ENCODE assay signal across 10 mouse cellular contexts in genomic region chr17:29188989-29189388, GRCm38 (mm10). TPM values are rescaled to one million over a fixed set of nuclear protein-coding genes. Genes with fewer than 3 reads are reported as not detected.
DNase-seq lines count a peak whose midpoint lies in the region; ATAC-seq and TF ChIP-seq lines count a peak whose summit lies in the region.
"Had no signal": no experiment of that assay in that cellular context is flagged by ENCODE, and none has a peak within 500 bp of the region (broad histone marks: within the 10 kb centered on the region; RNA-seq: fewer than 3 reads in every experiment).

No protein-coding gene starts in this region.

- no peaks in the 10 kb centered on the region for H3K9me3 ChIP-seq in heart, embryonic 10.5 days
- no peaks in the 10 kb centered on the region for H3K9me3 ChIP-seq in E14TG2a.4 (ENCODE audit: low read length)
- H3K9me3 ChIP-seq in forebrain, embryonic 14.5 days (replicated peaks; ENCODE audit: control insufficient read depth, low read length): no peaks in the 10 kb centered on the region
- H3K9me3 ChIP-seq: liver, embryonic 13.5 days had no signal

- H3K4me3 ChIP-seq in heart, embryonic 10.5 days: peak overlapping the region; percentile 44
- H3K4me3 ChIP-seq in E14TG2a.4 (replicated peaks; ENCODE audit: low read length): peak overlapping the region; percentile 72
- H3K4me3 ChIP-seq in forebrain, embryonic 14.5 days (ENCODE audit: low read depth, low read length): no peak overlapping the region
- H3K4me3 ChIP-seq: liver, embryonic 13.5 days had no signal

- H3K9ac ChIP-seq in forebrain, embryonic 14.5 days (ENCODE audit: low read length): no peak overlapping the region
- H3K9ac ChIP-seq: liver, embryonic 13.5 days had no signal

- ATAC-seq in forebrain, embryonic 14.5 days: peak; percentile 30; the same call in 1 of the 2 replicates
- ATAC-seq in megakaryocyte progenitor cell, adult 5-6 weeks (replicated peaks; ENCODE audit: poor library complexity): 0 out of 2 replicates have a peak, but pooled peaks have one; percentile 20
- no peak for ATAC-seq in monocyte, adult 5-6 weeks (replicated peaks; ENCODE audit: insufficient number of reproducible peaks, low FRiP score, low TSS enrichment, poor library complexity, severe bottlenecking)

- 0 out of 2 replicates have a peak overlapping the region, but pooled peaks have one; percentile 38 for H3K27ac ChIP-seq in heart, embryonic 10.5 days
- H3K27ac ChIP-seq in forebrain, embryonic 14.5 days (ENCODE audit: low read depth, low read length): no peak overlapping the region
- H3K27ac ChIP-seq: liver, embryonic 13.5 days had no signal

- H3K4me2 ChIP-seq in forebrain, embryonic 14.5 days (ENCODE audit: low read length): no peak overlapping the region
- H3K4me2 ChIP-seq: liver, embryonic 13.5 days had no signal

- peaks cover 50% of the 10 kb centered on the region for H3K4me1 ChIP-seq in heart, embryonic 10.5 days
- peaks cover 93% of the 10 kb centered on the region for H3K4me1 ChIP-seq in E14TG2a.4 (replicated peaks; ENCODE audit: low read depth, low read length)
- H3K4me1 ChIP-seq in forebrain, embryonic 14.5 days (ENCODE audit: control insufficient read depth, insufficient read depth, low read length): peaks cover 15% of the 10 kb centered on the region; the same call in 1 of the 2 replicates

- no peaks in the 10 kb centered on the region for H3K36me3 ChIP-seq in heart, embryonic 10.5 days
- peaks cover under 1% of the 10 kb centered on the region; the same call in 1 of the 2 replicates for H3K36me3 ChIP-seq in E14TG2a.4 (ENCODE audit: insufficient read depth, low read length)
- H3K36me3 ChIP-seq in forebrain, embryonic 14.5 days (ENCODE audit: control insufficient read depth, insufficient read depth, low read length): no peaks in the 10 kb centered on the region
- H3K36me3 ChIP-seq: liver, embryonic 13.5 days had no signal

- H3K27me3 ChIP-seq in heart, embryonic 10.5 days (ENCODE audit: insufficient read depth, poor library complexity, severe bottlenecking): 0 out of 2 replicates have a peak, but pooled peaks cover 8% of the 10 kb centered on the region
- H3K27me3 ChIP-seq in E14TG2a.4 (ENCODE audit: insufficient read depth, low read length): peaks cover 11% of the 10 kb centered on the region
- H3K27me3 ChIP-seq in forebrain, embryonic 14.5 days (replicated peaks; ENCODE audit: control insufficient read depth, insufficient read depth, low read length): no peaks in the 10 kb centered on the region

- no peak for TF ChIP-seq CTCF in E14TG2a.4 (conservative IDR thresholded peaks at IDR 0.05; ENCODE audit: low read length)

- DNase-seq in heart, embryonic 10.5 days (ENCODE audit: low spot score): no peak
- no peak for DNase-seq in heart, postnatal 14 days
- no peak for DNase-seq in forebrain, embryonic 14.5 days (ENCODE audit: low spot score)
- no peak for DNase-seq in right cerebral cortex, postnatal 4 days
- DNase-seq in thymus, postnatal 4 days: no peak
- DNase-seq: gastrocnemius, postnatal 10 days; liver, embryonic 13.5 days had no signal

- 7% methylated on average over 12 of the region's 12 CpGs for WGBS in heart, embryonic 10.5 days
- 6% methylated on average over 10 of the region's 12 CpGs for WGBS in forebrain, embryonic 14.5 days

- intact Hi-C loops in heart, postnatal 14 days (cut with DNase I): no loop called here

RNA-seq across cellular contexts. Expression of gene Cpne5, which starts 49.0 kb away (rescaled TPM):
- polyA plus RNA-seq in heart, embryonic 10.5 days (2016; fragmentation: Nextera tagmentation; extraction: Ambion mirVana): 18.0 and 23.3 TPM in 2 replicates
- total RNA-seq in heart, postnatal 14 days (2021): 1 to 10 TPM; 2.3 to 3.9 TPM
- 17.2 and 17.4 TPM in 2 replicates for polyA plus RNA-seq in forebrain, embryonic 14.5 days (2014; fragmentation: Nextera tagmentation; extraction: Ambion mirVana)
- 0.64 and 0.90 TPM in 2 replicates for total RNA-seq in megakaryocyte progenitor cell, adult 5-6 weeks (2015)
- total RNA-seq in megakaryocyte progenitor cell, adult 5-6 weeks (2017): 0.96 and 3.5 TPM in 2 replicates
- 2.1 TPM in 1 of 3 replicates, not detected in the others for total RNA-seq in monocyte, adult 5-6 weeks (2017)
